Mouse (Mus musculus): ENCODE measurements around the gene Lifr.

GRCm38 (mm10) chr15:7112227-7112907 is 22.0 kb downstream of the Lifr start:
- TF ChIP-seq EP300 (IDR thresholded peaks at IDR 0.05; ENCODE audit: low read depth) (no peak), CTCF (IDR thresholded peaks at IDR 0.05; ENCODE audit: low read depth) (no peak)
